Mouse (Mus musculus): ENCODE results near the gene Hist1h2ag. TPM values are rescaled to one million over a fixed set of nuclear protein-coding genes. Genes with fewer than 3 reads are reported as not detected.
"Not testable (repeated sequence)": the region's sequence is repeated elsewhere in the genome, so short reads cannot be mapped to it uniquely, and the experiment has no call there.

The Hist1h2ag gene
- total RNA-seq (2021), result 10 to 100 TPM; 40.6 to 42.0 TPM
- long read RNA-seq, experiment 1, result 0 reads
- long read RNA-seq, experiment 2, result 0 reads

GRCm38 (mm10) chr13:22042568-22043502, at the start of gene Hist1h2ag, which contains the start of gene Hist1h2bj:
Hist1h2ag (minus strand) TSS chr13:22042944.
Hist1h2bj (plus strand) TSS chr13:22043214.
- DNase-seq, result peak; percentile 59
- intact Hi-C loops (cut with DNase I; ENCODE audit: low total_unique reads), result not testable (repeated sequence)

- intact Hi-C loops (cut with DNase I; ENCODE audit: low total_unique reads), result not testable (repeated sequence)
Measured at GRCm38 (mm10) chr13:22084140-22084539, 41.4 kb upstream of the Hist1h2ag start, which contains the start of gene Vmn1r188. Vmn1r188 (plus strand) TSS chr13:22084440.

GRCm38 (mm10) chr13:22063468-22063867, 20.7 kb upstream of the Hist1h2ag start:
- DNase-seq, result no peak
- intact Hi-C loops (cut with DNase I; ENCODE audit: low total_unique reads), result no loop called here

More at GRCm38 (mm10) chr13:22084140-22084539, 41.4 kb upstream of the Hist1h2ag start, which contains the start of gene Vmn1r188:
- DNase-seq, result not testable (repeated sequence)

GRCm38 (mm10) chr13:22061422-22061821, 18.7 kb upstream of the Hist1h2ag start:
- intact Hi-C loops (cut with DNase I; ENCODE audit: low total_unique reads), result no loop called here
- DNase-seq, result no peak

- intact Hi-C loops (cut with DNase I; ENCODE audit: low total_unique reads), result no loop called here
Measured at GRCm38 (mm10) chr13:22053754-22054153, 11.0 kb upstream of the Hist1h2ag start.

GRCm38 (mm10) chr13:22051523-22051859, 8.7 kb upstream of the Hist1h2ag start:
- intact Hi-C loops (cut with DNase I; ENCODE audit: low total_unique reads), result no loop called here
- no peak for DNase-seq

More at GRCm38 (mm10) chr13:22053754-22054153, 11.0 kb upstream of the Hist1h2ag start:
- DNase-seq, result no peak

- peak; percentile 87 for DNase-seq
- intact Hi-C loops (cut with DNase I; ENCODE audit: low total_unique reads), result no loop called here
Measured at GRCm38 (mm10) chr13:22050591-22051522, 8.1 kb upstream of the Hist1h2ag start.

GRCm38 (mm10) chr13:22049737-22050440, 7.1 kb upstream of the Hist1h2ag start:
- DNase-seq, result no peak
- intact Hi-C loops (cut with DNase I; ENCODE audit: low total_unique reads), result no loop called here

GRCm38 (mm10) chr13:22049041-22049440, 6.3 kb upstream of the Hist1h2ag start:
- intact Hi-C loops (cut with DNase I; ENCODE audit: low total_unique reads), result no loop called here
- no peak for DNase-seq

GRCm38 (mm10) chr13:22045311-22045710, 2.6 kb upstream of the Hist1h2ag start:
- no peak for DNase-seq
- intact Hi-C loops (cut with DNase I; ENCODE audit: low total_unique reads), result no loop called here

- intact Hi-C loops (cut with DNase I; ENCODE audit: low total_unique reads), result no loop called here
- DNase-seq, result no peak
Measured at GRCm38 (mm10) chr13:22044432-22045155, 1.9 kb upstream of the Hist1h2ag start.

- intact Hi-C loops (cut with DNase I; ENCODE audit: low total_unique reads), result no loop called here
Measured at GRCm38 (mm10) chr13:22043503-22044431, 1.0 kb upstream of the Hist1h2ag start.

GRCm38 (mm10) chr13:22041651-22042567, 835 bp downstream of the Hist1h2ag start:
- no peak for DNase-seq
- intact Hi-C loops (cut with DNase I; ENCODE audit: low total_unique reads), result no loop called here

More at GRCm38 (mm10) chr13:22043503-22044431, 1.0 kb upstream of the Hist1h2ag start:
- DNase-seq, result no peak

- intact Hi-C loops (cut with DNase I; ENCODE audit: low total_unique reads), result not testable (repeated sequence)
- DNase-seq, result peak; percentile 89
Measured at GRCm38 (mm10) chr13:22041142-22041536, 1.6 kb downstream of the Hist1h2ag start, which contains the start of gene Hist1h4i. Hist1h4i (minus strand) TSS chr13:22041362.

GRCm38 (mm10) chr13:22040464-22041141, 2.1 kb downstream of the Hist1h2ag start:
- no peak for DNase-seq
- intact Hi-C loops (cut with DNase I; ENCODE audit: low total_unique reads), result no loop called here
